Comparison of ENCODE assay signal across 15 mouse cellular contexts in the genomic region with DNA sequence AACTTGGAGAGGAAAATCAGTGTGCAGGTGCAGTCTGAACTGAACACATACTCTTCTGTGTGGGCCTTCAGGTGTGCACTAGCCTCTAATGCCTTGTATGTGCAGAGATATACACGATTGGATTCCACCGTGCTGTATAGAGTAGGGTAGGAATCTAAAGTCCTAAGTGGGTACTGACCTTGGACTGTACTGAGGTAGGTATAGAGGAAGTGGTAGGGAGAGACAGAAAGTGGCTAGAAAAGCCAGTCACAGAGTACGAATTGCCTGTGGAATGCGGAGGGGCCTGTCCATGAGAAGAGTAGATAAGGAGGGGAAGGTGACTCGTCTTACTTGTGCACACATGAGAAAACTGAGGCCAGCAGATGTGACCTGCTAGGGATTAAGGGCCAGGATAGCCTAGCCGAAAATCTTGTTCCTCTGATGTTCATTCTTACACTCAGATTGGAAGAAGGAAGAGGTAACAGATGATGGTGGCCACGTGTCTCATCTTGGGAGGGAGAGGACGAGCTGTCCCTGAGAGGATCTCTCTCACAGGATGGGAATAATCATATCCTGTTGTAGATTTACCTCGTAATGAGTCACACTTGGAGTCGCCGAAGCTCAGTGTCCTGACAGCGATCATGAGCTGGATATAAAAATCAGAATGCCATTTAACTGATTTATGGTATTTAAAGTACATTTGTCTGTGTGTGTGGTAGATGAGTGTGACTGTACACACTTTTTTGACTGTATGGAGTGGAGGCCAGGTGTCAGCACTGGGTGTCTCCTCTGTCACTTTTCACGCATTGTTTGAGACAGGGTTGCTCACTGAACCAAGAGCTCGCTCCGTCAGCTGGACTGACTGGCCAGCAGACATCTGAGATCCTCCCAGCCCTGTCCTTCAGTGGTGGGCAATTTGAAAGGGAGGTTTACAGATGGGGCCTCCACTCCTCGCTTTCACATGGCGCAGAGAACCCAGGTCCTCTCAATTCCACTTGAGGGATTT. TPM values are rescaled to one million over a fixed set of nuclear protein-coding genes. Genes with fewer than 3 reads are reported as not detected.
DNase-seq lines count a peak whose midpoint lies in the region; ATAC-seq and TF ChIP-seq lines count a peak whose summit lies in the region.
"Had no signal": no experiment of that assay in that cellular context is flagged by ENCODE, and none has a peak within 500 bp of the region (broad histone marks: within the 10 kb centered on the region; RNA-seq: fewer than 3 reads in every experiment).

No protein-coding gene starts in this region.

- no peak for DNase-seq in frontal cortex, postnatal 25 days (ENCODE audit: low spot score in 2 of 2)
- no peak for DNase-seq in lung, embryonic 14.5 days
- no peak for DNase-seq in lung, postnatal 25 days (ENCODE audit: low spot score)
- no peak for DNase-seq in Patski (ENCODE audit: low read depth, low spot score)
- DNase-seq: gastrocnemius, adult 2 months; heart, postnatal 36 days; liver, embryonic 13.5 days; right cerebral cortex, postnatal 14 days had no signal

- 71% methylated on average over 17 of the region's 17 CpGs for WGBS in lung, embryonic 14.5 days
- 63% methylated on average over 17 of the region's 17 CpGs for WGBS in liver, embryonic 12.5 days (ENCODE audit: insufficient replicate concordance)

- no peak overlapping the region for H3K4me2 ChIP-seq in lung, embryonic 14.5 days
- no peak overlapping the region for H3K4me2 ChIP-seq in liver, embryonic 12.5 days
- H3K4me2 ChIP-seq: heart, embryonic 11.5 days; liver, embryonic 13.5 days had no signal

- in situ Hi-C loops in Patski (cut with MboI; ENCODE audit: low pct_unique_long_range_greater_than_20kb) = no loop called here

- H3K27me3 ChIP-seq in lung, embryonic 14.5 days (ENCODE audit: insufficient read depth, low read length) = no peaks in the 10 kb centered on the region
- no peaks in the 10 kb centered on the region for H3K27me3 ChIP-seq in Patski
- no peaks in the 10 kb centered on the region for H3K27me3 ChIP-seq in liver, embryonic 12.5 days (replicated peaks)
- H3K27me3 ChIP-seq: liver, embryonic 13.5 days had no signal

- CTCF ChIA-PET in Patski (lab: Charles Lee) = interaction anchor here (0.8 kb wide), 1 partner anchor 8 kb away, joined by 3 read pairs; no protein-coding TSS in a partner anchor

- no peak for TF ChIP-seq CTCF in lung, embryonic 14.5 days (IDR thresholded peaks at IDR 0.05; ENCODE audit: low read depth)
- no peak for TF ChIP-seq CTCF in Patski (IDR thresholded peaks at IDR 0.05)

- no peak overlapping the region for H3K27ac ChIP-seq in lung, embryonic 14.5 days (ENCODE audit: low read depth)
- no peak overlapping the region for H3K27ac ChIP-seq in liver, embryonic 12.5 days
- H3K27ac ChIP-seq: gastrocnemius, adult 2 months; liver, embryonic 13.5 days had no signal

- H3K9me3 ChIP-seq in lung, embryonic 14.5 days (ENCODE audit: low read depth, low read length) = no peaks in the 10 kb centered on the region
- no peaks in the 10 kb centered on the region for H3K9me3 ChIP-seq in liver, embryonic 12.5 days (replicated peaks)
- H3K9me3 ChIP-seq: liver, embryonic 13.5 days had no signal

- peaks cover 9% of the 10 kb centered on the region; the same call in 1 of the 2 replicates for H3K4me1 ChIP-seq in lung, embryonic 14.5 days (ENCODE audit: insufficient read depth)
- H3K4me1 ChIP-seq in liver, embryonic 12.5 days = peaks cover 63% of the 10 kb centered on the region

- peak; percentile 68 for ATAC-seq in frontal cortex, adult (ENCODE audit: low TSS enrichment)
- ATAC-seq in lung, embryonic 14.5 days (ENCODE audit: insufficient read depth) = peak; percentile 49; the same call in 1 of the 2 replicates
- ATAC-seq in Patski = peak; percentile 35
- peak; percentile 46; the same call in 1 of the 2 replicates for ATAC-seq in liver, embryonic 12.5 days
- ATAC-seq in megakaryocyte-erythroid progenitor cell, adult 5-6 weeks (replicated peaks; ENCODE audit: low FRiP score, low TSS enrichment, poor library complexity, severe bottlenecking) = no peak
- ATAC-seq in erythroid progenitor cell, adult 5-6 weeks (replicated peaks; ENCODE audit: low FRiP score, poor library complexity, severe bottlenecking) = no peak
- ATAC-seq: CD4-positive, CD25-positive, alpha-beta regulatory T cell, adult 4 months; forebrain, embryonic 14.5 days had no signal

- POLR2A ChIA-PET in Patski (lab: Charles Lee) = no interaction called here

- H3K36me3 ChIP-seq in lung, embryonic 14.5 days (ENCODE audit: insufficient read depth) = no peaks in the 10 kb centered on the region
- no peaks in the 10 kb centered on the region for H3K36me3 ChIP-seq in liver, embryonic 12.5 days
- H3K36me3 ChIP-seq: liver, embryonic 13.5 days had no signal

- no peak overlapping the region for H3K9ac ChIP-seq in lung, embryonic 14.5 days
- no peak overlapping the region for H3K9ac ChIP-seq in liver, embryonic 12.5 days
- H3K9ac ChIP-seq: liver, embryonic 13.5 days had no signal

- no peak overlapping the region for H3K4me3 ChIP-seq in lung, embryonic 14.5 days (ENCODE audit: low read depth, low read length)
- H3K4me3 ChIP-seq in liver, embryonic 12.5 days = no peak overlapping the region
- H3K4me3 ChIP-seq: gastrocnemius, adult 2 months; liver, embryonic 13.5 days had no signal

RNA-seq across cellular contexts. Expression of a gene that starts 37.4 kb away (rescaled TPM):
- polyA plus RNA-seq in lung, embryonic 14.5 days (2014; fragmentation: Nextera tagmentation; extraction: Ambion mirVana) = 174 and 176 TPM in 2 replicates
- polyA plus RNA-seq in Patski (2021) = 39.2 TPM
- polyA plus RNA-seq in liver, embryonic 12.5 days (2016; fragmentation: Nextera tagmentation; extraction: Ambion mirVana) = 46.9 and 48.9 TPM in 2 replicates
- 15.8 and 21.1 TPM in 2 replicates for total RNA-seq in megakaryocyte-erythroid progenitor cell, adult 5-6 weeks (2014; fragmentation: Nextera tagmentation)
- total RNA-seq in megakaryocyte-erythroid progenitor cell, adult 5-6 weeks (2017) = 26.7 and 28.9 TPM in 2 replicates
- total RNA-seq in erythroid progenitor cell, adult 5-6 weeks (2015; ENCODE audit: low replicate concordance) = 25.9 and 32.3 TPM in 2 replicates
- 37.0 and 39.6 TPM in 2 replicates for total RNA-seq in erythroid progenitor cell, adult 5-6 weeks (2017; ENCODE audit: low replicate concordance)

Comparison
In these comparisons a context has a peak if more than half of its experiments do, and no peak if none do; other contexts are left out.
1. ATAC-seq: peak in frontal cortex, adult (single experiment), lung, embryonic 14.5 days (single experiment), Patski (single experiment) and liver, embryonic 12.5 days (single experiment); none in megakaryocyte-erythroid progenitor cell, adult 5-6 weeks (single experiment) and erythroid progenitor cell, adult 5-6 weeks (single experiment).